Mouse (Mus musculus) cerebral cortex, adult 2 months (tissue): ENCODE results near the gene Prkcq.

Experiments used
- WGBS: fragments of 180-500 bp; shearing (Covaris S2); methylation state at CpG from one replicate; pipeline ENCODE4 v1.1.7; 2018; 5-methylcytosine and 5-hydroxymethylcytosine counted together

Prkcq gene

DNA sequence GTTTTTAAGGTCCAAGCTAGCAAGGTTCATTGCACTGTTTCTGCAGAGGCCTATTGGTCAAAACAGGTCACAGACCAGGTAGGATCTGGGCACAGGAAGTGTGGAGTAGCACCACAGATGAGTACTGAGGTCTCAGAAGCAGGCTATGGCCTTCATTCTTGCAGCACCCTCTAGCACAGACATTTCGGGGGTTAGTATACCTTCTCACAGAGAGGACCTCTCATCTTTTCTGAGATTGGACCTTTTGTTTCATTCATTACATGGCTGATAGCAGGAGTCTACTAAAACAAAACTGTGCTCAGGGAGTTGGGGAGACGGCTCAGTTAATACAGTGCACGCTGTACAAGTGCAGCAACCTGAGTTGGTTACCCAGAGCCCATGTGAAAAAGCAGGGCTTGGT lies 14.7 kb downstream of the Prkcq start:
- 96% methylated on average over 3 of the region's 3 CpGs for WGBS

DNA sequence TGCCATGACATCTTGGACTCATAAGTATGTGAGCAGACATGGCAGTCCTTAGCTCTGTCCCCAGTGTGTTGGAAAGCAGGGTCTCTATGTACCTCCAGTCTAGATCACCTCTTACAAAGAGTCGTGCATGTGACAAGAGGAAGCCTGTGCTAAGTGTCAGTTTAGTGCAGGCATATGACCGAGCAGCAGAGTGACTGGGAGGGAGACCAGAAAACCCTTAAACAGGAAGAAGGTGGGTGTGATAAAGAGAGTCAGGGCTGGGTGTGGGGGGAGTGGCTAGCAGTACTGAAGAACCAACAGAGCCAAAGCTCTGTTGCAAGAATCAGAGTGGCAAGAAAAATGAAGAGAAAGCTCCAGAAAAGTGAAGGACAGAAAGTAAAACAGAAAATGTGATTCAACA lies 15.3 kb downstream of the Prkcq start:
- 71% methylated on average over 2 of the region's 2 CpGs for WGBS

DNA sequence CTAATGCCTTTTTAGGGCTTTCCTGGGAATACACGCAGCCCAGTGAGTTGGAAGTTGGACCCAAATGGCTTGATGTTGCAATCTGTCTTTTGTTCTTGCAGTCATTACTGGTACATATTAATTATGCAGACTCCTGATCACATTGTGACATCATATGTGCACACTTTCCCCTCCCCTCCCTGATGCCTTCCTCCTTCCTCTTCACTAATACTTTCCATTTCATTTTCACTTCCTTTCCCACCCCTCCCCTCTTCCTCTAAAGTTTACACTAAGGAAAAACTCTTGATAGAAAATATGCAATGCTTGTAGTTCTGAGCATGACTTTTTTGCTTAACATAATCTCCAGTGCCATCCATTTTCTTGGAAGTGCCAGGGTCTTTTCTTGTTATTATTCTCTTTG lies 16.4 kb downstream of the Prkcq start:
- 65% methylated on average over 1 of the region's 1 CpGs for WGBS

DNA sequence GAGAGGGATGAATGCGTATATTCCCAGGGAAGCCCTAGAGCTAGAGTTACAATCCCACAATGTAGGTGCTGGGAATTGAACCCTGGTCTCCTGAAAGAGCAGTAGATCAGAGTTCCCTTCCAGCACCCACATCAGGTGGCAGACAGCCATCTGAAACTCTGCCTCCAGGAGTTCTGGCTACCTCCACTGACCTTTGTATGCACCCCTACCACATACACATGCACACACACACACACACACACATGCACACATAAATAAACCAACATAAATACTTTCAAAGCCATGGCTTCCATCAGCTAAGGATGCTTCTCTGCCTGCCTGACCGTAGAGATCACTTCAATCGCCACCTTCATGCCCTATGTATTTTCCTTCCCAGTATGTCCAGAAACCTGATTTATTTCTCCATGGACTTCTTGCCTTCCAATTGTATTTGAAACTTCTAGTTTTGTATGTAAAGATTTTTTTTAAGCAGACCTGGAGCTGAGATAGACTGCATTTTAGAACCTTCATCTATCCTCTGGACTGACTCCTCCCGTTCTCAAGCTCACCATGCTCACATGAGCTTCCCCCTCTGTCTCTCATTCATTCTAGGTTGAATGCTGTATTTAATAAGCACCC lies 17.4 kb downstream of the Prkcq start:
- WGBS = 88% methylated on average over 4 of the region's 4 CpGs

DNA sequence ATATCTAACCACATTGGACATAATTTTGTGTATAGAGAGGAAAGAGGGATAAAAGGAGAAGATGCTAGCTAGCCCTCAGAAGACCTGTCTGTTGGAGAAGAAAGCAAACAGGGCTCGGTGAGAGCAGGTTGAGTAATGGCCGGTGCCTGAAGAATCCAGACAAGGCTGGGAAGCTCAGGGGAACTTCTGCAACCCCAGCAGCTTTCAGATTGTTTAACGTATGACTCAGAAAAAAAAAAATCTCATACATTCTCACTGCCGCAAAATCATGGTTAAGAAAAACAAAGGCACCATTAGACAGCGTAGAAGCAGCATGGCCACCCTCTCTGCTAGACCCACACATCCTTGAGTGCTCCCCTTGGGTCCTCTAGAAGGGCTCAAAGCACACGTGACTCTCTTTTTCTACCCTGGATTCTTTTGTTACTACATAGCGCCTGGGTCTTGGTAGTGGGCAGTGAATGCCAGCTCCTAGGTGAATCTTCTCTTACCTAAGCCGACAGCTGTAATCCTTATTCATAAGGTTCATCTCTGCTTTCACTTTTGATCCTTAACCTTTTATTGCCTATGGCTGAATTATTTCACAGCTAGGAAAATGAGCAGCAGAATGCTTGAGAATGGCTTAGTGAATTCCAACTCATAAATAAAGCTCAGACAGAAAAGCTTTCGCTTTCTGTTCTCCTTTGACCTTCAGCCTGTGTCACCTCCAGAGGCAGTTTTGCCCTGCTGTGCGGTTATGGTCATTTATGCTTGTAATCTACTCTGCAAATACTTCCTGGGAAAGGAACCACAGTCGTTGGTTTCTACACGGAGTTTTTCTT lies 20.6 kb downstream of the Prkcq start:
- 71% methylated on average over 12 of the region's 12 CpGs for WGBS

DNA sequence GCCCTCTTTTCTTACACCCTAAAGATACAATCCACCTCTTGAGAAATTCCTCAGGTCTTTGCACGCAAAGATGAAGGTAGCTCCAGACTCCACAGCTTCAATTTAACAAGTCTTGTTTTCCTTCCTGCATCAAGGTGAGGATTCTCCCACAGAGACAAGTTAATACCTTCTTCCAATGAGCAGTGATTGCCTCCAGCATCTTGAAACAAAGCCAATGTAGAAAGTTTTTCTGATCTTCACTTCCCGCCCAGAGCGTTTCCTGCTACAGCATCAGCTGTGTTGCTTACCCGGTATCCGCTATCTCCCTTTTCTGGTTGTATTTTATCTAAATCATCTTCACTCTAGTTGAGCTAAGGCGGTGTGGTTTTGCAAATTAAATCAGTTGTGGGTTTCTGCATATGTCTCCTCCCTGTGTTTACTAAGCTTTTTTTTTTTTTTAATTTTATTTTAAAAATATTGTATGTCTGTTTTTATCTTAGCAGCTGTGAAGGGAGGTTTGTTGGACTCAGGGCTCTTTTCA lies 21.3 kb downstream of the Prkcq start:
- WGBS = 77% methylated on average over 6 of the region's 6 CpGs

DNA sequence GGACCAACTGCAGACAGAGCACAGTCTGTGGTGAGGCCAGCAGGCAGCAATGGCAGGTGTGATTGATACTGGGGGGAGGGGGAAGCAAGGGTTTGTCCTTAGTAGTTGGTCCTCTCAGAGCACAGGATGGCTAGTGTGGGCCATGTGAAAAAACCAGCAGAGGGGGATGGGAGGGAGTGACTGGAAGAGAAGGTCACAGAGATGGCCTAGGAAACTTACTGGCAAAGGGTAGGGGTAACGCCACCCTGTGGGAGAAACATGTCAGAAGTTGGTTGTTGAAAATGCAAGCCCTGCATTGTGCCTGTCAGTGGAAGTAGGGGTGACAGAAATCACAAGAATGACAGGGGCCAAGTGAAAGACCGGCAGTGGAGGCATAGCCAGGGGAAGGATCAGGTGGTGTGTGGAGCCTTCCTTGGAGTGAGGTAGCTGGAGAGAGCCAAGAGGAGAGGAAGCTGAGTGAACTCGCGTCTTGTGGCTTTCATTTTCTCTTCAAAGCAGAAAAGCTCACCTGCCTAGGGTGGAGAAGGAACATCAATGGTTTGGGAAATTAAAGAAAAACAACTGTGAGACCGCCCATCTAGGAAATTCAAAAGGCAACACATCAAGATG lies 22.9 kb downstream of the Prkcq start:
- 95% methylated on average over 5 of the region's 5 CpGs for WGBS

DNA sequence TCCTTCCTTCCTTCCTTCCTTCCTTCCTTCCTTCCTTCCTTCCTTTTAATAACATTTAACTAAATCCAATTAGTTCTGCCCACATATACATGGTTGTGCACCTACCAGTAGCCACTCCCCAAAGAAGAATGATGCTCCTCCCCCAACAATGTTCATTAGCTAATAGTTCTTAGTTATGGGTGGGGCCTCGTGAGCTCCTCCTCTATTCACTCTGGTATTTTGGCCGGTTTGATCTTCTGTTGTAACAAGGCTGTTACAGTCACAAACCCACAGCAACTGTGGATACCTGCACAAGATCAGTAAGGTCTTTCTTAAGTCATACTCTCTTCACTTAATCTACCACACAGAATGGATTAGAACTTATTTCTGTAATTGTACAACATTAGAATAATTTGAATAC lies 24.2 kb downstream of the Prkcq start:
- 82% methylated on average over 2 of the region's 2 CpGs for WGBS

DNA sequence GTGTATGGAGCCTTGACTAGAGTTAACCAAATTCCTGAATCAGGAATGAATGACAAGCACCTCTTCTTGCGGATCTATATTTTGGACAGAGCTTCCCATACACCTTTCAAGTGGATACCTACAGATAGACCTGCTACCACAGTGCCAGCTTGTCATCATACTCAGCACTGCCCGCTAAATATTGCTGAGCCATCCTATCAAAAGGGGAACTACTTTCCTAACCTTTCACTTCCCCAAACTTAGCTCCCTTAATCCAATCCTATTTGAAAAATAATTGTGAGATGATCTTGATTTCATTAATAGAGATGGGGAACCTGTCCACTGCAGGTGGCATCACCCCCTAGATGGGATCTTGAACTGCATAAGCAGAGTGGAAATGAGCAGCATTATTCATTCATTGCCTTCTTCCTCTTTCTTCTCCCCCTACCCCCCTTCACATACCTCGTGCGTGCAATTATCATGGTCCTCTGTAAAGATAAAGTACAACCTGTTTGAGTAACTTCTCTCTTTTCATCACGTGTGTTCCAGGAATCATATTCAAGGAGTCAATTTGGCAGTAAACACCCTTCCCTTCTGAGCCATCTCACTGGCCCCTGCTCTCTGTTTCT lies 25.1 kb downstream of the Prkcq start:
- 85% methylated on average over 5 of the region's 5 CpGs for WGBS

DNA sequence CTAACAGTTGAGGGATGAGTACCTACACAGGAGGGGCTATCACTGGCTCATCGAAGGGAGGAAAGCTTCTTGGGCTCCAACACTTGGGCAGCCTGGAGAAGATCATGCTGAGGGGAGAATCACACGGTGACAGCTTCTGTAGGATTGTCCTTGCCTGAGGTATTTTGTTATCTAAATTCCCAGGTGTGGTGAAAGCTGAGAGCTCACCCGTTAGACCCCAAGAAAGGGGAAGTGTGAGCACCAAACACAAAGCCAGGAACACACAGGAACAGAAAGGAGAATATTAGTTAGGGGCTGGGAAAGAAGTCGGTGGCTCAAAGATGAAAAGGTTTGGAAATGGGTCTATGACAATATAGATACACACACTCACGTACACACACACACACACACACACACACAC lies 27.7 kb downstream of the Prkcq start:
- WGBS = 83% methylated on average over 5 of the region's 5 CpGs

DNA sequence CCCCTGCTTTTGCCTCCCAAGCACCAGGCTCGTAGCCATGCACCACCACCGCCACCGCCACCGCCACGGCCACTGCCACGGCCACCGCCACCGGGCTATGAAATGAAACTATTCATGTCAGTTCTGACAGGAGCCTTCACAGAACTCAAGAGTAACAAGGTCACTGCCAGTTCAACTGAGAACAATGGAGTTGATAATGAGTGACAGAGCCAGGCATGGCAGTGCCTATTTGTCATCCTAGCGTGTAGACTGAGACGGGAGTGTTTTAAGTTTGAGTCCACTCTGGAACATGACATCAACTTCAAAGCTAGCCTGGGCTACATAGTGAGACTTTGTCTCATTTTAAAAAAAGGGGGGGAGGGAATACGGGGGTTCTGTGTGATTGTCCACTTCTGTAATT lies 30.9 kb downstream of the Prkcq start:
- 89% methylated on average over 11 of the region's 11 CpGs for WGBS

DNA sequence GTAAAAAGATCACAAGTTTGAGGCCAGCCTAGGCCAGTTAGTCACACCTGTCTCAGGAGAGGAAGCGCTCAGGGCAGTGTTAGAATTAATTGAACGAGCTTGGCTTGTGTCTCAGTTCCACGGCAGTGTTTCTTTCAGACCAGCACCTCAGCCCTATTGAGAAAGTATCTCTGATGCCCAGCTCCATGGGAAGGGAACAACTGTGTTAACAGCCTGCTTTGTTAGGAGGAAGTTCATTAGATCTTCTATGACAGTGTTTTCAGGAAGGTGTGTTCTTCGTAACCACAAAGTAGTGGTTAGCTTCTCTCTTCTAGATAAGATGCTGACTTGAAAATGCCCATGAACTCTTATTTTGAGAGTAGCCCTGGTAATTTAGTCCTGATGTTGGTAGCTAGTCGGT lies 31.4 kb downstream of the Prkcq start:
- 86% methylated on average over 5 of the region's 5 CpGs for WGBS

DNA sequence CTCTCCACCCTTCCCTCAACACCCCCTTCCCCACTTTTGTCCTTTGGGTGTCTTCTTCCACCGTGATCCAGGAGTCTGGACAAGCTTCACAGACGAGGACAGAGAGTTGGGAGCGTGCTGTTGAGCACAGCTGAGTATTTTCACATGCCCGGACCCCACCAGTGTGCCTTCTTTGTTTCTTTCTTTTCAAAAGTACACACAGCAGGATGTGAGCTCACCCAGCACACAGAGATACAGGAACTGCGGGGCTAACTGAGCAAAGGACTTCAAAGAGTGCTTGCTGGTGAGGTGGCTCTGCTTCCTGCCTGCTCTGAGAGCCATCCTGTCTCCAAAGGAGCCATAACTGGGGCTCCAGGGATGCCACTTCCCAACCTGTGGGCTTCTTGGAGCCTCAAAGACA lies 32.3 kb downstream of the Prkcq start:
- 64% methylated on average over 5 of the region's 5 CpGs for WGBS

DNA sequence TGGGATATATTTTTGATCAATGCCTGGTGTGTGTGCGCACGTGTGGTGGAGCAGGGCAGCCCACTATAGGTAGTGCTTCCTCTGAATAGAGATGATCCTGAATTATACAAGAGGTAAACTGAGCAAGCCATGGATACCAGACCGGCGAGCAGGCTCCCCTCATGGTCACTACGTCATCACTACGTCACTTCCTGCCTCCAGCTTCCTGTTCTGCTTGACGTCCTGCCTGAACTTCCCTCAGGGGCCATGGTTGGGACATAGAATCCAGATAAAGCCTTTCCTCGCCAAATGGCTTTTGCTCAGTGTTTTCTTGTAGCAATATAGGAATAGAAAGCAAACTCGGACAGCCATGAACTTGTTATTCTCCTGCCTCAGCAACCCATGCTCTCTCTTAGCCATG lies 33.1 kb downstream of the Prkcq start:
- WGBS = 89% methylated on average over 9 of the region's 9 CpGs

DNA sequence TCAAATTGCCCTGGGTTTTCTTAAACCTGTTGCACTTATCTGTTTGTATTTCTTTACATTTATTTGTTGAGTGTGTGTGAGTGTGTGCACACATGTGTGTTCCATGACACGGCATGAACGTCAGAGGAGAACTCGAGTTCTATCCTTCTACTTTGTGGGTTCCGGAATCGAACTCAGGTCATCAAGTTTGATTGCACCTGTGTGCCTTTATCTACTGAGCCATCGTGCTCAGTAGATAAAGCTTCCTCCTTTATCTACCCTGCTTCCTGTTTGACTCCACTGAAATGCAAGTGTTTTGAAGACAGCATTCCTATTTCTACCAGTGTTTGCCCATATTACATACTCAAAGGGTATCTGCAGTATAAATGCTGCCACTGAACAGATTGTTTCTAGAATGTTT lies 33.8 kb downstream of the Prkcq start:
- WGBS = 94% methylated on average over 6 of the region's 6 CpGs

DNA sequence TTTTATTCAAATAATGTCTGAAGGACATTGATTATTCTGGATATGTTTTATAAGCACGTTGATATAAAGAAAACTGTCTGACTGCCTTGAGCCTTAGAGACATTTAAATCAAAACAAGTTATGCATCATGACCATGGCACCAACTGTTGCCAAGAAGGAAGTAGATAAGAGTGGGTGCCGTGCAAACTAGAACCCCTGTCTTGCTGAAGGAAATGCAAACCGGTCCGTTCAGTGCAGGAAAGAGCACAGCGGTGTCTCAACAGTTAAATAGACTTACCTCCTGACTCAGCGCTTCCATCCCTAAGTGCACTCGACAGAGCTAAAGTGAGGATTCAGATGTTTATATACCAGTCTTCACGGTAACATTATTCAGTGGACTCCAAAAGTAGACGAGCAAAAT lies 36.4 kb downstream of the Prkcq start:
- 73% methylated on average over 9 of the region's 9 CpGs for WGBS

DNA sequence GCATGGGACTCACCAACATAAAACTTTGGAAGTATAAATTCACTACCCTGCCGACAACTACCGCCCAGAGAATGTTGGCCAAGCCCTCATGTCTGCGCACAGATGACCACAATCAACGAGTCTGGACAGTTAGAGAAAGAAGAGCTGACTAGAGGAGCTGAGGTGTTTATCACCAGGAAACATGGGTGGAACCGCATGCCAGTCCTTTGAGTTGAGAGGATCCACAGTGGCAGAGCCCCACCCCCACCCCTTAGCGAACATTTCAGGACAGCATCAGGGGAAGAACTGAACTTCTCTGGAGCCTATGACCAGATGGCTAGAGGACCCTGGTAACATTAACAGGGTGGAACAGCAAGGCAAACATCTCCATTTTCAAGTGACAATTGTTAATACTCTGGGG lies 37.4 kb downstream of the Prkcq start:
- WGBS = 89% methylated on average over 6 of the region's 6 CpGs

DNA sequence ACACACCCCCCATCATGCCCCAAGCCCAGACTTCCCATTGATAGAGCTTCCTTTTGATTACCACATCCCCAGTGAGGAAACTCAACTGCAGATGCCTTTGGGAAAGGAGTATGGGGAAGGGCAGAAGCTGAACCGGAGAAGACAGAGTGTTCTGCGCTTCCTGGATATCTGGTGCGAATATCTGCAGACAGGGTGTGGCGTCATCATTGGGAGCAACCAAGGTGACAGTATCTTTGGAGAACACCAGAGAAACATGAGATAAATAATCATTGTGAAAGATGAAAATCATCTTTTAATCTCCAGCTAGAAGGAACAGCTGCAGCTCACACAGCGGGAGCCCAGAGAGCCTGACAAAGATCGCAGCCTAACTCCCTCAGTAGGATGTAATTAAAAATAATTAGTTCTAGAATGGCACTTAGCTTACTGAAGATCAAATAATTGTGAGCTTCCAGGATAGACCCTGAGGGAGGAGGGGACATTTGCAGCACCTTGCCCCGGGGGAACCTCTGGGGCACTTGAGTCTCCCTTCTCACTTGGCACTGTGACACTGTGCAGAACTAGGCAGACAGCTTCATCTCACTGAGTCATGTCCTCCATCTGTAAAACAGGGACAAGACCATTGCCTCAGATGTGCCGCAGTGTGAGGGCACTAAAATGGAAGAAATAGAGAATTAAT lies 38.5 kb downstream of the Prkcq start:
- WGBS = 56% methylated on average over 8 of the region's 8 CpGs

DNA sequence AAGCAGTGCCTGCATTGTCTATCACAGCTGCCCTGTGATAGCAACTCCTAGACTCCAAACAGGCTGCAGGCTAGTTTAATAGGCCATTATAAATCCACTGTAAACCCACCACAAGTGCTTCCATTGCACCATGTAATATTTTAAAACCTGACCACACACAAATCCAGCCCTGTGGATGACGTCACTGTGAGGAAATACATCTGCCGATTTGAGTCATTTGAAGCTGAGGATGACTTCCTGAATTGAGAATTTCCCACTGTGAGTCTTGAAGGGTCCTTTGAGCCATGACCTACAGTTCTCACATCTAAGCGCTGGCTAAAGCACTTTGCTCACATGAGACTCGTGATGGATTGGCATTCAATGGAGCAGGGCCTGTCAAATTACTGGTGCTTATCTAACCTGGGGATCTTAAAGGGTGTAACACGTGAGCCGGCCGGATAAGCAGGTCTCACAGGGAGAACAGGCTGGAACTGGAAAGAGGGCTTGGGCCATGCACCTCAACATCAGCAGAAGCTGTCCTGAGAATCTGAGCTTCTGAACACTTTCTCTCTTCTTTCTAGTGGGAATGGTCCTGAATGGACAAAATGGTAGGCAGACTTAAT lies 40.2 kb downstream of the Prkcq start:
- WGBS = 77% methylated on average over 7 of the region's 7 CpGs

DNA sequence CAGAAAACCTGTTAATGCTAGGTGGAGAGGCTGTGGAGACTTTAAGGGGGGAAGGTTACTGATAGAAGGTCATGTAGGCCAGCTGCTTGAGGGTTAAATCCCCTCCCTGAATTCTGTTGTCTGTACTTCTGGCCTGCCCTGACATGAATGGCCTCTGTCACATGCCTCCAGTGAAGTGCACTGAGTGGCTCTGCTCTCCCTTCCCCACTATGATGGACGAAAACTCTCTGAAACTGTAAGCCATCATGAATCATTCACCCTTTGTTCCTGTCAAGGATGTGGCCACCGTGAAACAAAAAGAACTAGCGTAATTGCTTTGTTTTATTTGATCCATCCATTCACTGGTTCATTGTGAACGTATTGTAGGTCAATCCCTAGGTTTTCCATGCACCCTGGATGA lies 44.5 kb downstream of the Prkcq start:
- 77% methylated on average over 4 of the region's 4 CpGs for WGBS

DNA sequence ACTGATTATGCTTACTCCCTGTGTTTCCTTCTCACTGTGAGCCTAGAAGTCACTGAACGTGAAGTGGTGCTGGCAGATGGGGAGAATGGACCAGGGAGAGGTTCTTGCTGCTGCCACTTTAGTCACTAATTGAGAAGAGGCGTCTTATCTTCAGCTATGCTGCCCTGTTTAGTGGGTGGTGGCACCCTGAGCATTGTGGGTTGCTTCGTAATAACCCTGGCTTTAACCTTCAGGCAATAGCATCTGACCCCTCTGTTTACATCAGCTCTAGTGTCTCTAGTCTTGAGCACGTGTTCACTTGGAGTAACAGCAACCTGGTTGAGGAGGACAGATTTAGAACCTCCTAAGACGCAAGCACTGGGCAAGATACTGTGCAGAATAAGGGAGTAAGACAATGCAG lies 44.9 kb downstream of the Prkcq start:
- 87% methylated on average over 5 of the region's 5 CpGs for WGBS

DNA sequence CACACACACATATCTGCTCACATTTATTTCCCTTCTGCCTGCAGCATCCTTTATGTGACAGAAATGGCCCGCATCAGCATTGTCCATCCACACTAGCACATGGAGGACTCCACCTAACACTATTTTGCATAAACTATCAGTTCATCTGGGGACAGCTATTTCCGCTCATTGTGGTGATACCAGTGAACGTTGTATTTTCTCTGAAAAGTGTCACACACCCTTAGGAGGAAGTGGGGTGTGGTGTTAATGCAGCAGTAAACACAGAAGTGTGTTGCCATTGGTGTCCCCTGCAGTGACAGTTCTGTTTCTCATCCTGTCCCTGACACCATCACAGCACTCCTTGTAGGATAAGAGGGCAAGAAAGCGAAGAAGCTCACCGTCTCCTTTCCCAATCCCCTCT lies 46.2 kb downstream of the Prkcq start:
- WGBS = 82% methylated on average over 5 of the region's 5 CpGs
